Mouse (Mus musculus) megakaryocyte, embryonic 14.5 days (primary cell): ENCODE results near the gene Eif4b.

ENCODE experiments used
- FLI1 ChIP-seq: IDR thresholded peaks from 2 replicates; pipeline ENCODE4 v1.6.1; 2012; ENCODE audit warnings: low read length, inconsistent platforms, mixed read lengths
- GATA1 ChIP-seq: IDR thresholded peaks from 3 replicates; pipeline ENCODE4 v1.6.1; 2012; ENCODE audit warnings: mixed read lengths, low read length, inconsistent platforms, borderline replicate concordance

GRCm38 (mm10) chr15:102118591-102118990, 45.0 kb downstream of the Eif4b start:
- TF ChIP-seq GATA1: no peak
- no peak for TF ChIP-seq FLI1
